Mouse (Mus musculus) cerebellum, adult 2 months (tissue): ENCODE data around the gene Polr2f. TPM values are rescaled to one million over a fixed set of nuclear protein-coding genes. Genes with fewer than 3 reads are reported as not detected.

ENCODE experiments used
- DNase-seq, 2 experiments: peaks; one replicate each; pipeline ENCODE4 v3.0.0; 2021
- H3K27ac ChIP-seq: fragments of 200-500 bp; 2 replicates; pipeline ENCODE4 v1.5.1; 2012; ENCODE audit warnings: low read length, control low read depth, inconsistent platforms; ENCODE audit not compliant: insufficient read depth
- H3K27me3 ChIP-seq: fragments of 200-500 bp; 2 replicates; pipeline ENCODE4 v1.6.1; 2012; ENCODE audit warnings: inconsistent platforms, mild to moderate bottlenecking, low read length, moderate library complexity; ENCODE audit not compliant: control insufficient read depth, insufficient read depth
- H3K4me1 ChIP-seq: fragments of 200-500 bp; 2 replicates; pipeline ENCODE4 v1.6.1; 2011; ENCODE audit warnings: low read length; ENCODE audit not compliant: control insufficient read depth, insufficient read depth
- H3K4me3 ChIP-seq: fragments of 200-500 bp; replicated peaks from 2 replicates; pipeline ENCODE3; 2011; ENCODE audit warnings: mild to moderate bottlenecking, low read depth, low read length, control low read depth; ENCODE audit not compliant: insufficient read depth
- CTCF ChIP-seq: fragments of 200-500 bp; IDR thresholded peaks from 2 replicates; pipeline ENCODE4 v1.5.1; 2011; ENCODE audit warnings: low read depth, mild to moderate bottlenecking, control low read depth, low read length, moderate library complexity, borderline replicate concordance; ENCODE audit not compliant: insufficient read depth
- POLR2A ChIP-seq: fragments of 200-500 bp; IDR thresholded peaks from 2 replicates; pipeline ENCODE4 v1.6.1; 2011; ENCODE audit warnings: low read length, control low read depth, borderline replicate concordance; ENCODE audit not compliant: insufficient read depth
- WGBS: fragments of 180-500 bp; shearing (Covaris S2); methylation state at CpG from one replicate; pipeline ENCODE4 v1.1.7; 2018; 5-methylcytosine and 5-hydroxymethylcytosine counted together
- polyA plus RNA-seq: library from polyadenylated mRNA; depleted of rRNA; stranded (reverse); fragments of >200 nt; gene quantifications from 2 replicates; pipeline ENCODE4 v1.2.3, GENCODE M21; 2012; rRNA removed

Gene Polr2f
- polyA plus RNA-seq: 107 and 110 TPM in 2 replicates

DNA sequence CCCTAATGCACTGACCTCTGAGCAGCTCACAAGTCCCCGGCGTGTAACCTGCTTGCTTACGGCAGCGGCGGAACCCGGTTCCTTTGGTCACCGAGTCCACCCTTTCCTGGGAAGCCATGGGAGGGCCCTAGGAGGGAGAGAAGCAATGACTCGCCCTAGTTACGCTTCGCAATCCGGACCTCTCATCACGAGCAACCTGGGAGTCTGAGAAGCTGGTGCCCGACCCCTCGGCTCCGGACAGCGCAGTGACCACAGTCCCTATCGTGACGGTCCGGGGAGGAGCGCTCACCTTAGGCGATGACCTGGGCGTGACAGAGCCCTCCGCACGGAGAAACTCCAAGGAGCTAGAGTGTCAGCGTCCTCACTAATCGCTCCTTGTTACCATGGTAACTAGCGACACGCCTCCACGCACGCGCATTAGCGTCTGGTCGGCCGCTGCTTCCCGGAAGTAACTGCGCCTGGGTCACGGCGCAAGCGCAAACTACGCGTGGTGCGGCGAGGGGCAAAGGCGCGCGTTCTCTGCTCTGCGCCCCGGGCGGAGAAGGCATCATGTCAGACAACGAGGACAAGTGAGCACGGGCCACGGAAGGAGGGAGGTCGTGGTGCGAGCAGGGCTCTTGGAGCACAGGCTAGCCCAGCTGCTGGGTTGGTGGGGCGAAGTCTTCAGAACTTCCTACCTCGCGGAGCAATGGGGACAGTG is at the start of gene Polr2f, which contains the start of gene 1700088E04Rik:
Gene Polr2f (plus strand): TSS at position 144 of the 700 bp plus-strand sequence.
Gene 1700088E04Rik (minus strand): TSS at position 388 of the 700 bp plus-strand sequence.
- TF ChIP-seq POLR2A: peak; percentile 99
- TF ChIP-seq CTCF: no peak
- WGBS: under 1% methylated on average over 57 of the region's 57 CpGs
- no peak within 1 kb of the TSS for H3K27ac ChIP-seq
- H3K4me3 ChIP-seq: peak within 1 kb of the TSS; percentile 92
- H3K4me1 ChIP-seq: no peaks in the 10 kb centered on the region
- H3K27me3 ChIP-seq: no peaks in the 10 kb centered on the region
- peak; percentile 93 to 96 for DNase-seq

DNA sequence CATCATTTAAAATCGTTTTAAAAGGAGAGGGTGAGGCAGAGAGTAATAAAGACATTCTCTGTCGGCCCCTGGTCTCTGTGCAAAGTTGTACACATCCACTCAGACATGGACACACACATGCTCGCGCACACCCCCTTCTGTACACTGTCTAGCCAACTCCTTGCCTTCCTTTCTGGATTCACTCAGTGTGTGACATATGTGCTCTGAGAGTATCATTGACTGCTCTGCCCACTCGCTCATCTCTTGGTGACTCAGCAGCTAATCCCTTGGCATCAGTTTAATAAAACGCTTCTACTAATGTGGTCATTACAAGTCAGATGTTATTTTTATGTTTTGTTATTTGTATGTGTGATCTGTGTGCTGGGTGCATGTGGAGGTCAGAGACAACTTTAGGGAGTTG is 48.5 kb upstream of the Polr2f start:
- no peak overlapping the region for H3K27ac ChIP-seq
- 67% methylated on average over 6 of the region's 6 CpGs for WGBS
- no peak overlapping the region for H3K4me3 ChIP-seq
- no peaks in the 10 kb centered on the region for H3K4me1 ChIP-seq
- no peaks in the 10 kb centered on the region for H3K27me3 ChIP-seq
- TF ChIP-seq POLR2A: no peak
- TF ChIP-seq CTCF: no peak
- no peak for DNase-seq

DNA sequence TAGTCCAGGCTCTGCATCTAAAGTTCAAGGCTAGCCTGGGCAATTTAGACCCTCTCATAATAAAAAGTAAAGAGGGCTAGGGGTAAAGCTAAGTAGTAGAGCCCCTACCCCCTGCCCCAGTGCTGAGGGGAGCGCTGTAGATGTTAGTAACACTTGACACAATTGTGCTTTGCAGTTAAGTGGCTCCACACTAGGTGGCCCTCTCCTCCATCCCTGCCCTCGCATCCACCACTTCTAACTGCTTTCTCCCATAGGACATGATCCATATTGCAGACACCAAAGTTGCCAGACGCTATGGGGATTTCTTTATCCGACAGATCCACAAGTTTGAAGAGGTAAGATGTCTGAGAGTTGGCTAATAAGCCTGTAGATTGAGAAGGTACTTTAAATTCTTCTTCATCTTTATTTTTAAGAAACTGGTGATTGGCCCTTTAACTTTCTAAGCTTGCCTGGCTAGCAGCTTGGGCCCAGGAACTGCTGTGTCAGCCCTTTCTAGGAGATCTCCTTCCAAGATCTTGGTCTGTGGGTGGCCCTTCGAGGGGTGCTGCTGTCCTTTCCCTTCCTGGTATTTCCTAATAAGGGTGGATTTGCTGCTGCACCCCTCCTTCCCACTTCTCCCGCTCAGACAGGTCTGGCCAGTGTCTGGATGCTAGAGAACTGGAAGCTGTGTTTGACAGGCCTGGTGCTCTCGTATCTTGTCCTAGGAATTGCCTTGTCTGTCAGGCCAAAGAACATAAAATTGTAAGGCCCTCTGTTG is 47.5 kb upstream of the Polr2f start:
- H3K27ac ChIP-seq: no peak overlapping the region
- peak; percentile 74 for TF ChIP-seq CTCF
- TF ChIP-seq POLR2A: no peak
- DNase-seq: peak in 1 of 2 experiments; percentile 40
- H3K27me3 ChIP-seq: no peaks in the 10 kb centered on the region
- no peak overlapping the region for H3K4me3 ChIP-seq
- H3K4me1 ChIP-seq: no peaks in the 10 kb centered on the region
- WGBS: 56% methylated on average over 7 of the region's 7 CpGs

DNA sequence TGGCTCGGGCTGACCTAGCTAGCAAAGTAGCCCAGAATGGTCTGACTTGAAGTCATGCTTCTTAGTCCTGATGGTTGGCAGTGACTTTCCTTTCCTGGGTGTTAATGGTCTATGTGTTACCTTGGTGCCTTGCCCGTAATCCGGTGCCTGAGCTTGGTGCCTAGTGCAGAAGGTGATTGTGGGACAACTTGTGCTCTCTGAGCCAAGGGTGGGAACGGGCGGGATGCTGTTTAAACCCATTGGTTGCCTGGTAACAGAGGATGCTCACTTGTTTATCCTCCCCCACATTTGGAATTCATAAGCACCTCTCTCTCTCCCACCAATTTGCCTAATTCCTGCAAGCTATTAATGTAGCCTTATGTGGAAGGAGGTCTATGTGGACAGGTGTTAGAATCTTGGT is 45.3 kb upstream of the Polr2f start:
- WGBS: 72% methylated on average over 5 of the region's 5 CpGs
- H3K4me1 ChIP-seq: no peaks in the 10 kb centered on the region
- DNase-seq: no peak
- no peaks in the 10 kb centered on the region for H3K27me3 ChIP-seq
- no peak for TF ChIP-seq POLR2A
- no peak for TF ChIP-seq CTCF
- no peak overlapping the region for H3K4me3 ChIP-seq
- no peak overlapping the region for H3K27ac ChIP-seq

DNA sequence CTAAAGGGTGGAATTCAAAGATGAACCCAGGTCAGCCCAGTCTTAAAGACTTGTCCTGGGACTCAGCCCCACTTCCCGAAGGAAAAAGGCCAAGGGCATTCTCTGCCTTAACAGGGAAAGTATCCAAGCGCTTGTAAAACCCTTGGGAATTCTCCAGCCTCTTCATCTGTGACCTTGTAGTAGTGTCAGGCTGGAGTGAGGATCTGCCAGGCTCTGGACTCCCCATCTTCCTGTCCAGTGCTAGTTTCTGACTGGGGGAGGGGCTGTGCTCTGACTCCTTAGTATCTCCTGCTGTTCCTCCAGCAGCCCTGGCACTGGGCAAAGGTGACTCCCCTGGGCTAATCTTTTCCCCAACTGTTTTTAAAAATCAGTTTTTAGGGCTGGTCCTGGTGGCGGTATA is 44.3 kb upstream of the Polr2f start:
- Histone ChIP-seq H3K4me3 (no peak overlapping the region), H3K4me1 (no peaks in the 10 kb centered on the region), H3K27me3 (no peaks in the 10 kb centered on the region), H3K27ac (no peak overlapping the region)
- no peak for DNase-seq
- WGBS: 52% methylated on average over 3 of the region's 3 CpGs
- TF ChIP-seq POLR2A (no peak), CTCF (no peak)

DNA sequence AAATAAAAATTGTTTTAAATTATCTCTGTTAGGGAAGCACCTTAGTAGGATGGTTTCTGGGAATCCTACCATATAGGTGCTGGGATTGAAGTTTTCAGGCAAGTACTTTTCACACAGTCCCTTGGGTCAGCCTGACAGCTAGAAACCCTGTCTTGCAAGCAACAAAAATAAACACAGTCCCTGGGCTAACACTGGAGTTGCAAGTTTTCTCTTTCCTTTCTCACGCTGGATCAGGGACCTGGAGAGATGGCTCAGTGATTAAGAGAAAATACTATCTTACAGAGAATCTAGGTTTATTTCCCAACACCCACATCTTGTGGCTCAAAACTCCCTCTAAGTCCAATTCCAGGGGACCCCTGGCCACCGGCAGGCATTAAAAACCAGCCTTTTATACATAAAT is 43.7 kb upstream of the Polr2f start:
- Histone ChIP-seq H3K4me3 (no peak overlapping the region), H3K27ac (no peak overlapping the region), H3K4me1 (no peaks in the 10 kb centered on the region), H3K27me3 (no peaks in the 10 kb centered on the region)
- TF ChIP-seq POLR2A: no peak
- no peak for TF ChIP-seq CTCF
- WGBS: 30% methylated on average over 2 of the region's 2 CpGs
- DNase-seq: no peak

DNA sequence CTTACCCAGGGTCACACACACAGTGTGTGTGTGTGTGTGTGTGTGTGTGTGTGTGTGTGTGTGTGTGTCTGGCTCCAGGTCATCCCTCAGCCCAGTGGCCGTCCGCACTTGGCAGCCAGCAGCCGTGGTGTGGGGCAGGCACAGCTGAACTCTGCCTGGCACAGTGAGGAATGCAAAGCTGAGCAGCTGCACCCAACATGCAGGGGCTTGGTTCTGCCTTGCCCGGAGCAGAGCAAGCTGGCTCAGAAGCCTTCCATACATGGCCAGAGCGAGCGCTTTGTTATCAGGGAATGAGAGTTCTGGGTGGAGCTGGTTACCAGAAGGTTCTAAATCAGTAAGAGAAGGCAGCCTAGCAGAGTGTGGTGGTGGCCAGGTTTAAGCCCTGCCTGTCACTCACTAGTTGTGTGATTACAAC is 43.2 kb upstream of the Polr2f start:
- TF ChIP-seq CTCF: no peak
- no peak for TF ChIP-seq POLR2A
- WGBS: 15% methylated on average over 6 of the region's 6 CpGs

DNA sequence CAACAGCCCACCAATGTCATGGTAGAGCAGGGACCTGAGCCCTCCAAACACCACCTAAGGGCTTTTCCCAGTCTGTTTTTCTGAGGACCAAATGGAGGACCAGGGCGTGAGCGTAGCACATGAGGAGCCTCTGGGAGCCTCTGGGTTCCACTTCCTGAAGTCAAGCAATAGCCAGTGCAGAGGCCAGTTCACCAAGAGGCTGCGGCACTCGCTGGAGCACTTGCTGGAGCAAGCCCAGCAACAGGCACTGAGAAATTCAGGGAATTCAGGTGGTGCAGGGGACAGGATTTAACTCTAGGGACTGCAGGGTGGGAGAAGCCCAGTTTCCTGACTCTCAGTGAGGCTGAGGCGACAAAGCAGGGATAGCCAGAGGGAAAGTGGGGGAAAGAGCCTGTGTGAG is 42.6 kb upstream of the Polr2f start:
- Histone ChIP-seq H3K4me1 (no peaks in the 10 kb centered on the region), H3K27me3 (no peaks in the 10 kb centered on the region), H3K27ac (peak overlapping the region; percentile 10; the same call in 1 of the 2 replicates), H3K4me3 (no peak overlapping the region)
- no peak for DNase-seq
- TF ChIP-seq CTCF: no peak
- TF ChIP-seq POLR2A: no peak
- WGBS: 73% methylated on average over 5 of the region's 5 CpGs

More for the DNA sequence above, 43.2 kb upstream of the Polr2f start:
- no peak overlapping the region for H3K4me3 ChIP-seq
- DNase-seq: peak in 1 of 2 experiments; percentile 45
- no peaks in the 10 kb centered on the region for H3K27me3 ChIP-seq
- H3K4me1 ChIP-seq: no peaks in the 10 kb centered on the region
- peak overlapping the region; percentile 10; the same call in 1 of the 2 replicates for H3K27ac ChIP-seq

DNA sequence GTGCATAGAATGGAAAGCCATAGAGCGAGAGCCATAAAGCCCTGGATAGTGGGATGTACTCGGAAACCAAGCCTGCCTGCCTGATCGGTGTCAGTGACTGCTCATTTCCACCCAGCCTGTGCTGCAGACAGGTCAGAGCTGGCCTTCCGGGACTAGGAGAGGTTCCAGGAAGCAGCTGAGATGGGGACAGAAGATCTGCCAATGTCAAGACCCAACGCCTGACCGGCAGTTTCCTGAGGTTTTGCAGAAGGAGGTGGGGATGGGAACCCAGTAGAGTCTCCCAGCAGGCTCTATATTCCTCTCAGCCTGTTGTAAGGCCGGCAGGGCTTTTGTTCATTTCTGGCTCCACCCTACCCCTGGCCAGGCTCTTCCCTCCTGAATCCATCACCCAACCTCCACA is 41.9 kb upstream of the Polr2f start:
- H3K4me1 ChIP-seq: no peaks in the 10 kb centered on the region
- H3K27me3 ChIP-seq: no peaks in the 10 kb centered on the region
- TF ChIP-seq POLR2A (no peak), CTCF (no peak)
- no peak overlapping the region for H3K27ac ChIP-seq
- WGBS: 44% methylated on average over 7 of the region's 7 CpGs
- no peak for DNase-seq
- H3K4me3 ChIP-seq: no peak overlapping the region
